Mouse (Mus musculus): Measurements from ENCODE around the gene Arpc2.

DNA sequence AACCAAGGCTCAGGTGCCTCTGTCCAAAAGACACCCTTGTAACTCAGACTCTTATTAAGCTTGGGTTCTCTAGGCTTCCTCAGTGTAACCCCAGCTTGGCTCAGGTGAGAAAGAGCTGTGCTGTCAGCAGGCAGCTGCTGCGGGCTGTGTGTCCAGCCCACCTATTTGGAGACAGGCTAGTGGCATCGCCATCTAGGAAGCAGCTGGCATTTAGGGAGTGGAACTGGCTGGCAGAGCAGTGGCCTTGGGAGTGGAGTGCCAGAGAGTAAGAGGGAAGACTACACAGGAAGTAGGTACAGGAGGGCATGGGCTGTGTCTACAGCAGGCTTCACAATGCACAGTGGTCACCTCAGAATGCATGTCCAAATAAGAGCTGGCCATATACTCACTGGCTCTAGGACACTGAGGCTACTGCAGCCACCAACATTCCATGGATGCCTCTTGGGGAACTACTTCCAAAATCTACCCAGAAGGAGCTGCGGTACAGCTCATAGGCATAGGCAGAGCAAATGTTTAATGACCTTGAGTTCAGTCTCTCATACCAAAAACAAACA lies 58.3 kb downstream of the Arpc2 start:
- TF ChIP-seq CTCF (IDR thresholded peaks at IDR 0.05; ENCODE audit: low read depth, low read length) (no peak), TAL1 (conservative IDR thresholded peaks at IDR 0.05; ENCODE audit: low read depth, low read length) (no peak), GATA1 (IDR thresholded peaks at IDR 0.05; ENCODE audit: borderline replicate concordance, low read length) (no peak)
